Mouse (Mus musculus): ENCODE data around the gene Gm3252. TPM values are rescaled to one million over a fixed set of nuclear protein-coding genes. Genes with fewer than 3 reads are reported as not detected.

The Gm3252 gene
- 9.1 TPM for polyA plus RNA-seq (2017; shearing (Covaris generic))

DNA sequence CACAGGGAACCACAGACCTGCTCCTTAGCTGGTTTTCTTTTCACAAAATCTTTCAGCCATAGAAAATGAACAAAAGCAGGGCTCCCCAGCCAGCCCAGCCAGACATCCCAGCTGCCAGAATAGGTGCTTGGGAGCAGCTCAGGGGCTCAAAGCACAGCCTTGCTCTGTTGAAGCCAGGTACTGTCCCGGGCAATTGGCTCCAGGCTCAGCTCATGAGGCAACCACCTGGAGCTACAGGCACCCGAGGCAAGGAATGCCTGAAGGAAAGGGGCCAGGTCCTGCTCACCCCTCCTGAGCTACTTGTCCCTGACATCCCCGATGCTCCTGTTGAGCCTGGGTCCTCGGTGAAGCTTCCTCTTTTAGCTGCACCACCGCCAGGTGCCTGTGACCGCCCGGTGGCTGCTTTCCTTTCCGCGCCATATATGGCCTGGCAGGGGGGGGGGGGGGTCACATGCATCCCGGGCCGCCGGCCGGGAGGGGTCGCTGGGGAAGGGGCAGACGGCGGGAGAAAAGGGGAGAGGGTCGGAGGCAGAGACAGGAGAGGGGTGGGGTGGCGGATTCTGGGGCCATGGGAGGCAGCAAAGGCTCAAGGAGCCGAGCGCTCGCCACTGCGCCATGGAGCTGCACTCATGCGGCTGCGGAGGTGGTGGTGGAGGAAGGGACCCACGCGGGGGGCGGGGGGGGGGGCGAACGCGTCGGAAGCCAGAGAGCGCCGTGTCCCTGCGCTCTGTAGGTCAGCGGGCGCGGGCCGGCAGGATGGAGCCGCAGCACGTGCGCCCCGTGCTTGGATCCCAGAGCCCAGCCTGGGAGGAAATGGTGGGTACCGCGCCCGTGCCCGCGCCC, at the start of gene Gm3252:
Gm3252 (plus strand) TSS at position 738 of the 843 bp plus-strand sequence.

GRCm38 (mm10) chr14:4708938-4709337, 17.6 kb upstream of the Gm3252 start, which contains the start of gene Gm7876:
Gene Gm7876, plus strand, starts transcription at chr14:4709238.

GRCm38 (mm10) chr14:4776037-4776436, 49.5 kb downstream of the Gm3252 start, which contains the start of gene Gm9602:
Gene Gm9602, plus strand, starts transcription at chr14:4776337.

Other genes with a start within 250 kb of the Gm3252 start
- gene Gm3182, start 245.0 kb upstream of the Gm3252 start, polyA plus RNA-seq (2017; shearing (Covaris generic)), result not detected
- gene Gm3047, start 171.4 kb upstream of the Gm3252 start, polyA plus RNA-seq (2017; shearing (Covaris generic)), result not detected
- gene Gm8159, start 94.4 kb upstream of the Gm3252 start, polyA plus RNA-seq (2017; shearing (Covaris generic)), result not detected
- gene Gm3239, start 62.6 kb upstream of the Gm3252 start, polyA plus RNA-seq (2017; shearing (Covaris generic)), result not detected
- gene Gm7876, start 17.5 kb upstream of the Gm3252 start, polyA plus RNA-seq (2017; shearing (Covaris generic)), result not detected
- gene Gm9602, start 49.6 kb downstream of the Gm3252 start, polyA plus RNA-seq (2017; shearing (Covaris generic)), result not detected
- gene Gm3269, start 111.3 kb downstream of the Gm3252 start, polyA plus RNA-seq (2017; shearing (Covaris generic)), result not detected
- gene Gm3264, start 128.8 kb downstream of the Gm3252 start, polyA plus RNA-seq (2017; shearing (Covaris generic)), result 2.8 TPM
- gene Gm3278, start 165.6 kb downstream of the Gm3252 start, polyA plus RNA-seq (2017; shearing (Covaris generic)), result not detected

Measured in inflammation-experienced regulatory T-cells, adult 16 weeks (primary cell).